Mouse (Mus musculus): ENCODE results near the gene Mybphl. TPM values are rescaled to one million over a fixed set of nuclear protein-coding genes. Genes with fewer than 3 reads are reported as not detected.

Gene Mybphl
- polyA plus RNA-seq, 1 experiment from 2014 or later, result 0.25 TPM

DNA sequence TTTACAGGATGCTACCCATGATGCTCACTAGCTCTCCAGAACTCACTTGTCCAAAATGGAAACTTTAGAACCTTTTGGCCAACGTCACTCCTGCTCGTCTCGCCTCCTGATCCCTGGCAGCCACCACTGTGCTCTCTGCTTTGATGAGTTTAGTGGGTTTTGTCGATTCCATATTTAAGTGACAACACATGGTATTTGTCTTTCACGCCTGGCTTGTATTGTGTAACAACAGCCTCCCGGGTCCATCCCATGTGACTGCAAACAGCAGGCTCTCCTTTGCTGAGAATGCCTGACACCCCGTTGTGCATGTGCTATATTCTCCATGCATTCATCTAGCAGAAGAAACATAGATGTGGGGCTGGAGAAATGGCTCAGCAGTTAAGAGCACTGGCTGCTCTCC lies 22.5 kb upstream of the Mybphl start:
- no peak overlapping the region for H3K4me3 ChIP-seq
- 83% methylated on average over 7 of the region's 7 CpGs for WGBS

DNA sequence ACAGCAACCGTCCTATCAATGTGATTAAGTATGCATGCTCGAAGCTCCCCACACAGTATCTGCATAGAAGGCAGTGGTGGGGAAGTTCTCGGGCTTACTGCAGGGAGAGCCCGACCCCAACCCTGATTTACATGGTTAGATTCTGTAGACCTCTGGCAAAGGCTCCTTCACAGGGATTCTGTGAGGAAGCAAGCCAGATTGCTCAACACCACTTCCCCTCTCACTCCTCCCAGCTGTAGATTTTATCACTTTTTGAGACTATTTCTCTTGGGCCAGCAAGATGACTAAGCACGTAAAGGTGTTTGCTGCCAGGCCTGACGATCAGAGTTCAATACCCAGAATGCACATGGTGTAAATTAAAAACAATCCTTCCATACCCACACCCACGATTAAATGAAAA lies 18.9 kb upstream of the Mybphl start:
- Histone ChIP-seq H3K4me2 (replicated peaks) (no peak overlapping the region), H3K27ac (no peak overlapping the region), H3K9me3 (no peaks in the 10 kb centered on the region), H3K36me3 (peaks cover 84% of the 10 kb centered on the region), H3K4me1 (no peaks in the 10 kb centered on the region), H3K27me3 (replicated peaks) (no peaks in the 10 kb centered on the region), H3K4me3 (no peak overlapping the region), H3K9ac (no peak overlapping the region)
- no peak for ATAC-seq (ENCODE audit: low FRiP score, low read depth)
- 88% methylated on average over 7 of the region's 7 CpGs for WGBS

More for the DNA sequence above, 22.5 kb upstream of the Mybphl start:
- H3K9ac ChIP-seq, result no peak overlapping the region
- peaks cover 83% of the 10 kb centered on the region for H3K36me3 ChIP-seq
- no peak overlapping the region for H3K4me2 ChIP-seq (replicated peaks)
- H3K4me1 ChIP-seq, result no peaks in the 10 kb centered on the region
- no peaks in the 10 kb centered on the region for H3K27me3 ChIP-seq (replicated peaks)
- H3K27ac ChIP-seq, result no peak overlapping the region
- ATAC-seq (ENCODE audit: low FRiP score, low read depth), result no peak
- H3K9me3 ChIP-seq, result no peaks in the 10 kb centered on the region

DNA sequence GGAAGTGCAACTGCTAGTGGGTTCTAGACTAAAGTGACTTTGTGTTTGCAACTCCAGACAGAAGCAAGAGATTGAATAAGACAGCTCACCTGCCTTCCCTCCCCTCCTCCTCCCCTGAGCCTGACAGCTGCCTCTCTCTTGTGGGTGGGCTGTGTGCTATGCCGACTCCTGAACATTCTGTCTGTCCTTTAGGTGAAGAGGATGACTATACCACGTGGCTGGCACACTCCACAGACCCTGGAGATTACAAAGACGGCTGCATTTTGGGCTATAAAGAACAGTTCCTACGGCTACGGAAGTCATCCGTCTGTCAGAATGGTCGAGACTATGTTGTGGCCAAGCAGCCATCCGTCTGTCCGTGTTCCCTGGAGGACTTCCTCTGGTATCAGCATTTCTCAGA lies 16.3 kb upstream of the Mybphl start:
- Histone ChIP-seq H3K9me3 (no peaks in the 10 kb centered on the region), H3K4me1 (no peaks in the 10 kb centered on the region), H3K27me3 (replicated peaks) (no peaks in the 10 kb centered on the region), H3K4me2 (replicated peaks) (no peak overlapping the region), H3K4me3 (no peak overlapping the region), H3K36me3 (peaks cover 85% of the 10 kb centered on the region), H3K27ac (no peak overlapping the region), H3K9ac (no peak overlapping the region)
- ATAC-seq (ENCODE audit: low FRiP score, low read depth), result no peak
- WGBS, result 86% methylated on average over 9 of the region's 9 CpGs

DNA sequence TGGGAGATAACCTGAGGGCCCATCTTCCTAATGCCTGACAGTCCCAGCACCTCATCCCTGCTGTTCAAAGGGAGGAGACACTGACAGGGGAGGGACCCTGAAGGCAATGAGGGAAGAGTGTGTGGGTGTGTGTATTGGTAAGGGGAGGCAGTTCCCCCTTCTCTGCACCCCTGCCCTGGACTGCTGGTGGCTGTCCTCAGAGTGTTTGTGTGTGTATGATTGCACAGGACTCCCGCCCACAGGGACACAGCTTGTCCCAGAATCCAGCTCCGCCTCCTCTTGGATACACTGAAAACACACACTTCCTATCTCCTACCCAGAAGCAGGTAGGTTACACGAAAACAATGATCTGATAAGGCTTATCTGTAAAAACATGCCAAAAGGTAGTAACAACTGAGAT lies 9.5 kb upstream of the Mybphl start:
- WGBS, result 90% methylated on average over 3 of the region's 3 CpGs
- Histone ChIP-seq H3K9ac (no peak overlapping the region), H3K36me3 (peaks cover 84% of the 10 kb centered on the region)

DNA sequence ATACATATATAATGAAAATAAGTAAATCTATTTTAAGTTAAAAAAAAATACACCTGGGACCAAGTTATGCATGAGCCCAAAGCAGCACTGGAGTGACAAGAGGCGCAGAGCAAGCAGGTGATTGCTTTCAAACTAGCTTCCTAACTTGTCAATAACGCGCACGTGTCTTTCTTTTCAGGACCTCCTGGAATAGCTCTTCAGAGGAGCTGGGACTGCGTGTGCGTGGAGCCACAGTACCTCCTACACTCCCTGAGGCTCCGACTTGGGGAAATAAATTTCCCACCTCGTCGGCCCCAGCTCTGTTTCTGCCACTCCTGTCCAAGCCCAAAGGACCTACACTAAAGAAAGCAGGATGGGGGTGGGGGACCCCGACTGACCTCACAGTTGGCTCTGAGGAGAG lies 7.7 kb upstream of the Mybphl start:
- no peak overlapping the region for H3K4me2 ChIP-seq (replicated peaks)
- H3K27ac ChIP-seq, result no peak overlapping the region
- H3K9ac ChIP-seq, result no peak overlapping the region
- no peak for ATAC-seq (ENCODE audit: low FRiP score, low read depth)
- no peaks in the 10 kb centered on the region for H3K9me3 ChIP-seq
- H3K4me1 ChIP-seq, result peaks cover 4% of the 10 kb centered on the region; the same call in 1 of the 2 replicates
- WGBS, result 90% methylated on average over 10 of the region's 10 CpGs
- H3K4me3 ChIP-seq, result no peak overlapping the region
- peaks cover 66% of the 10 kb centered on the region for H3K36me3 ChIP-seq
- H3K27me3 ChIP-seq (replicated peaks), result no peaks in the 10 kb centered on the region

More for the DNA sequence above, 9.5 kb upstream of the Mybphl start:
- no peaks in the 10 kb centered on the region for H3K27me3 ChIP-seq (replicated peaks)
- H3K27ac ChIP-seq, result no peak overlapping the region
- H3K4me2 ChIP-seq (replicated peaks), result no peak overlapping the region
- no peak overlapping the region for H3K4me3 ChIP-seq
- no peaks in the 10 kb centered on the region for H3K4me1 ChIP-seq
- no peaks in the 10 kb centered on the region for H3K9me3 ChIP-seq
- ATAC-seq (ENCODE audit: low FRiP score, low read depth), result no peak

DNA sequence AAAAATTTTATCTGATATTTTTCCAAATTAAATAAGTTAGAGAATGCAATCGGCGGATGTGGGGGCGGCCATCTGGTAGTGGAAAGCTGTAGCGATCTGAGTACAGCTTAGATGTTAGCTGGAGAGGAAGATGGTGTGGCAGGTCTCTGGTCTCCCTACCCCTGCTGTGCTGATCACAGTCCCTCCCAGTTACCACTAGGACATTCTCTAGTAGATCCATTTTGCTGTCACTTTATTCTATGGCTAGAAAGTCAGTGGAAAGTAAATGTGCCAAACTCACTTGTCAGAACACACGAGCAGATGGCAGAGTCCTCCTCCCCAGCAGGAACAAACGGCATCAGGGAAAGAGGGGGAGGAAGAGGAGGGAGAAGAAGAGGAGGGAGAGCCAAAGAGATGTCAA lies 6.3 kb upstream of the Mybphl start:
- H3K9me3 ChIP-seq, result no peaks in the 10 kb centered on the region

DNA sequence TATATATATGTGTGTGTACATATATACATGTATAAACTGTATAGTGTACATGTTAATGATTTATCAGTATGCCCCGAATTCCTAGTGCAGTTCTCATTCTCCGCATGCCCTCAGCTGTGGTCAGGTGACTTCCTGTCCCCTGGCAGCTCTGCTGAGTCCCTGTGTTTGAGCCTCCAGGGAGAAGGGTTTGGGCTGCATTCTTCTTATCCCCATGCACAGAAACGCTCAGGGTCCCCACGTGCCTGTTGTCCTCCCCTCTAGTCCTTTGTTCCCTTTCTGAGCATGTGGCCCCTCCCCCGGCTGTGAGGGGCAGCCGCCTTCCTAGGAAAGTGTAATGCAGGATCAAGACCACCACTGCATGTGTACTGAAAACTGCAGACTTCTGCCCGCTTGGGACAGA lies 3.8 kb upstream of the Mybphl start:
- no peak for ATAC-seq (ENCODE audit: low FRiP score, low read depth)
- H3K4me3 ChIP-seq, result no peak overlapping the region

More for the DNA sequence above, 6.3 kb upstream of the Mybphl start:
- H3K9ac ChIP-seq, result no peak overlapping the region
- no peak overlapping the region for H3K4me2 ChIP-seq (replicated peaks)
- H3K27ac ChIP-seq, result no peak overlapping the region
- no peaks in the 10 kb centered on the region for H3K27me3 ChIP-seq (replicated peaks)
- peaks cover 55% of the 10 kb centered on the region for H3K36me3 ChIP-seq
- H3K4me3 ChIP-seq, result no peak overlapping the region
- WGBS, result 81% methylated on average over 6 of the region's 6 CpGs
- no peak for ATAC-seq (ENCODE audit: low FRiP score, low read depth)
- peaks cover 4% of the 10 kb centered on the region; the same call in 1 of the 2 replicates for H3K4me1 ChIP-seq

DNA sequence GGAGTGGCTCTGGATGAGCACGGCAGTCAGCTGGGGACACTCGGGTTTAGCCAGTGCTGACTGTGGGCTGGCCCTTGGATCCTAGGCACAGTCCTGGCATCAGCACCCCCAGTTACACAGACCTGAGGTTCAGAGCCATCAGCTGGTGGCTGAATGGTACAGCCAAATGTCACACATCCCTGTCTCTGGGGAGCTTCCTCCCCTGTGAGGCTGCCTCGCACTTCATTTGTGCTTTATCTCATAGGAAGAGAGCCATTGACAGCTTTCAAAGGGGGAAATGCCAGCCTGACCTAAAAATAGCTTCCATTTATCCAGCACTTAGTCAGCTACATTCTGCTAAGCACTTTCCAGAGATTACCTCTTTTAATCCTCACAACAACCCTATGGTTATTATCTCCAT lies 1.1 kb upstream of the Mybphl start:
- no peaks in the 10 kb centered on the region for H3K9me3 ChIP-seq
- no peak overlapping the region for H3K9ac ChIP-seq
- 80% methylated on average over 3 of the region's 3 CpGs for WGBS
- H3K27me3 ChIP-seq (replicated peaks), result no peaks in the 10 kb centered on the region
- H3K36me3 ChIP-seq, result peaks cover 4% of the 10 kb centered on the region; the same call in 1 of the 2 replicates
- H3K27ac ChIP-seq, result no peak overlapping the region
- H3K4me3 ChIP-seq, result no peak overlapping the region
- ATAC-seq (ENCODE audit: low FRiP score, low read depth), result no peak
- H3K4me2 ChIP-seq (replicated peaks), result no peak overlapping the region
- peaks cover 4% of the 10 kb centered on the region; the same call in 1 of the 2 replicates for H3K4me1 ChIP-seq

More for the DNA sequence above, 3.8 kb upstream of the Mybphl start:
- Histone ChIP-seq H3K4me2 (replicated peaks) (no peak overlapping the region), H3K36me3 (peaks cover 31% of the 10 kb centered on the region), H3K27me3 (replicated peaks) (no peaks in the 10 kb centered on the region), H3K27ac (no peak overlapping the region), H3K9me3 (no peaks in the 10 kb centered on the region), H3K4me1 (peaks cover 4% of the 10 kb centered on the region; the same call in 1 of the 2 replicates), H3K9ac (no peak overlapping the region)
- 15% methylated on average over 7 of the region's 7 CpGs for WGBS

DNA sequence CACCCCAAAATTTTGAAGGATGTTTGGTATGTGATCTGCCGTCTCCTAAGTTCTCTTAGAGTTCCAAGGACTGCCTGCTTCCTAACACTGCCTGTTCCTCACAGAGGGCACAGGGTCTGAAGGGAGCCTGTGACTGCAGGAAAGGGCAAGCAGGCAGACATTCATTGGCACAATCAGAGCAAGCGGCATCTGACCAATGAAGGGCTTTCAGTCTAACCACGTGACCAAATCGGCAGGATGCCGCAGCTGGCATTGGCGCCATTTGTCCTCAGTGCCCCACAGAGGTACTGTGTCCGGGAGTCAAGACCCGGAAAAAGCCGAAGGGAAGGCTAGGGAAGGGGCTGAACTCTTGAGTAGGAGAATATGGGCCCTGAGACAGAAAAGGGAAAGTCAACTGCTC lies 2.5 kb downstream of the Mybphl start:
- H3K4me3 ChIP-seq, result no peak overlapping the region
- H3K4me1 ChIP-seq, result no peaks in the 10 kb centered on the region
- WGBS, result 62% methylated on average over 9 of the region's 9 CpGs
- H3K27me3 ChIP-seq (replicated peaks), result no peaks in the 10 kb centered on the region
- no peak overlapping the region for H3K9ac ChIP-seq
- no peaks in the 10 kb centered on the region for H3K9me3 ChIP-seq
- no peaks in the 10 kb centered on the region for H3K36me3 ChIP-seq
- no peak overlapping the region for H3K27ac ChIP-seq
- ATAC-seq (ENCODE audit: low FRiP score, low read depth), result peak; percentile 48; the same call in 1 of the 2 replicates
- H3K4me2 ChIP-seq (replicated peaks), result no peak overlapping the region; the same call in 1 of the 2 replicates

DNA sequence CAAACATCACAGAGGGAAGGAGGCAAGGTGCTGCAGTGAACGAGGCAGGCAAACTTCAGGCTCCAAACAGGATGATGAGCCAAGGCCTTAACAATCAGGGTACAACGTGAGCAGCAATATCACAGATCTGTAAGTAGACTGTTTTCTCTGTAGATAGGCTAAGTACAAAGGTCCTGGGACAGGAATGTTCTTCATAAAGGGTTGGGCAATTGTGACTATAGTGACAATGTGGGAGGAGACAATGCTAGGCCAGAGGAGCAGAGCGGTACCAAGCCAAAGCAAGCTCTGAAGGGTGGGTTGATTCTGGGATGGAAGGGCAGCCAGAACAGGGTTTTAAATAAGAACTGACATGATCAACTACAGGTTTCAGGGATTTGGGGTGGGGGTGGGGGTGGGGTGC lies 3.1 kb downstream of the Mybphl start:
- ATAC-seq (ENCODE audit: low FRiP score, low read depth), result no peak
- no peaks in the 10 kb centered on the region for H3K27me3 ChIP-seq (replicated peaks)
- no peaks in the 10 kb centered on the region for H3K9me3 ChIP-seq
- no peaks in the 10 kb centered on the region for H3K36me3 ChIP-seq
- H3K4me1 ChIP-seq, result no peaks in the 10 kb centered on the region
- H3K4me2 ChIP-seq (replicated peaks), result no peak overlapping the region
- no peak overlapping the region for H3K27ac ChIP-seq
- no peak overlapping the region for H3K9ac ChIP-seq
- H3K4me3 ChIP-seq, result no peak overlapping the region
- WGBS, result 90% methylated on average over 3 of the region's 3 CpGs

DNA sequence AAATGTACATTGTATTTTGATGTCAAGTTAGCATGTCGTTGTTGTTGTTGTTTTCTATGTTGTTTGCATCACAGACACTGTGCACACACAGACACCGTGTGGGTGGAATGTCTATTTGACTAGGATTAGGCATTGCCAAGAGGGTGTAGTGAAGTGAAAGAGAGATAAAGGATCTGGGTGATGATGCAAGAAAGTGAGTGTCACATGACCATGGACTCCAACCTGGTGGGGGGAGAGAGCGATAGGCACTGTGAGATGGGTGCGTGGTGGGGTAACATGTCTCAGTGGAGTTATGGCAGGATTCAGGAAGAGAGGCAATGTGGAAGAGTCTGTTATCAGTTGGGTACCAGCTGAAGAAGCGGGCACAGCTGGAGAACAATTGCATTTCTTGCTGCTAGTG lies 4.0 kb downstream of the Mybphl start:
- no peaks in the 10 kb centered on the region for H3K27me3 ChIP-seq (replicated peaks)
- H3K27ac ChIP-seq, result no peak overlapping the region
- no peaks in the 10 kb centered on the region for H3K36me3 ChIP-seq
- H3K9me3 ChIP-seq, result no peaks in the 10 kb centered on the region
- no peak overlapping the region for H3K4me2 ChIP-seq (replicated peaks)
- ATAC-seq (ENCODE audit: low FRiP score, low read depth), result no peak
- H3K4me3 ChIP-seq, result no peak overlapping the region
- H3K9ac ChIP-seq, result no peak overlapping the region
- H3K4me1 ChIP-seq, result no peaks in the 10 kb centered on the region
- WGBS, result 89% methylated on average over 5 of the region's 5 CpGs

DNA sequence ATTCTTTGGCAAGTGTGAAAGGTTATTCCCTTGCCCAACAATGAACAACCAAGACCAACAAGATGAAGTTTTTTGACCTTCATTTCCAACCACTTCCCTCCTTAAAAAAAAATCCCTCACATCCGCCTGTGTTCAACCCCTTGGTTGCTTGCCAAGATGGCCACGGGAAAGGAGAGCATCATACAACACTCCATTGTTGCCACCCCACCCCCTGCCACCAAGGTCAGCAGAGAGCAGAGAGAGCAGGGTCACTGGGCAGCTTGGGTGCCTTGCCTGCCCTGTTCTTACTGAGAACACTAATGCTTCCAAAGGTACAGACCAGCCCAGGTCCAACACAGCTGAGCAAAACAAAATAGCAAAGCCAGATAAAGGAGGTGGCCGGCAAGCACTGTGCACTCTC lies 7.6 kb downstream of the Mybphl start:
- Histone ChIP-seq H3K9me3 (no peaks in the 10 kb centered on the region), H3K27ac (no peak overlapping the region), H3K36me3 (no peaks in the 10 kb centered on the region), H3K4me3 (no peak overlapping the region), H3K27me3 (replicated peaks) (no peaks in the 10 kb centered on the region), H3K4me2 (replicated peaks) (no peak overlapping the region), H3K4me1 (no peaks in the 10 kb centered on the region), H3K9ac (no peak overlapping the region)
- 74% methylated on average over 3 of the region's 3 CpGs for WGBS
- ATAC-seq (ENCODE audit: low FRiP score, low read depth), result no peak

DNA sequence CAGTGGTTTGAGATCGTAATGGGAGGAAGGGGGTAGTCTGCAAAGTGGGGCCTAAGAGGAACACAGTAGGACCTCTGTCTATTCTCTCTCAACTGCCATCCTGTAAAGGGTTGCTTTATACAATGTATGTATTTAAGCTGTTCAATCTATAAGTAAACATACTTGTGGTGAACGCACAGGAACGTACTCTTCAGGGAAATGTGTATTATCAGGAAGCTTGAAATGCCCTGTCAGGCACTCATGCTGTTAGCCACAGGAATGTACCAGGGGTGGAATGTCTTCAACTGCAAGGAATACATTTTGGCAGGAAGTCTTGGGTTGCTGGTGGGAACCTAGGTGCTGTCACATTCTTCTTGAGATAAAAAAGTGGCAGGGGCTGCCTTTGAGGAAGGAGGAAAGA lies 8.0 kb downstream of the Mybphl start:
- Histone ChIP-seq H3K9ac (no peak overlapping the region), H3K4me1 (no peaks in the 10 kb centered on the region), H3K27ac (no peak overlapping the region), H3K36me3 (no peaks in the 10 kb centered on the region), H3K4me2 (replicated peaks) (no peak overlapping the region), H3K9me3 (no peaks in the 10 kb centered on the region), H3K27me3 (replicated peaks) (no peaks in the 10 kb centered on the region), H3K4me3 (no peak overlapping the region)
- no peak for ATAC-seq (ENCODE audit: low FRiP score, low read depth)
- 86% methylated on average over 3 of the region's 3 CpGs for whole genome bisulfite sequencing
